Mouse (Mus musculus) thymus, adult 2 months (tissue): ENCODE results near the gene Hnrnph1. TPM values are rescaled to one million over a fixed set of nuclear protein-coding genes. Genes with fewer than 3 reads are reported as not detected.

ENCODE experiments used
- DNase-seq: peaks from one replicate; pipeline ENCODE4 v3.0.0; 2021
- H3K27ac ChIP-seq: fragments of 200-500 bp; 2 replicates; pipeline ENCODE4 v1.5.1; 2012; ENCODE audit warnings: low read length, control low read depth; ENCODE audit not compliant: control insufficient read depth, insufficient read depth
- H3K27me3 ChIP-seq: fragments of 200-500 bp; 2 replicates; pipeline ENCODE4 v1.6.1; 2012; ENCODE audit warnings: mild to moderate bottlenecking, low read length, moderate library complexity, mixed read lengths; ENCODE audit not compliant: control insufficient read depth, insufficient read depth
- H3K36me3 ChIP-seq: fragments of 200-500 bp; 2 replicates; pipeline ENCODE4 v1.6.1; 2012; ENCODE audit warnings: mild to moderate bottlenecking, low read length, moderate library complexity; ENCODE audit not compliant: control insufficient read depth, insufficient read depth
- H3K4me1 ChIP-seq: fragments of 200-500 bp; replicated peaks from 2 replicates; pipeline ENCODE4 v1.6.1; 2012; ENCODE audit warnings: low read length; ENCODE audit not compliant: control insufficient read depth, insufficient read depth
- H3K4me3 ChIP-seq: fragments of 200-500 bp; 2 replicates; pipeline ENCODE4 v1.5.1; 2012; ENCODE audit warnings: mild to moderate bottlenecking, low read length, control low read depth, moderate library complexity; ENCODE audit not compliant: control insufficient read depth, insufficient read depth
- CTCF ChIP-seq: fragments of 200-500 bp; IDR thresholded peaks from 2 replicates; pipeline ENCODE4 v1.5.1; 2012; ENCODE audit warnings: mild to moderate bottlenecking, control low read depth, low read length, moderate library complexity, borderline replicate concordance; ENCODE audit not compliant: control insufficient read depth, poor library complexity, insufficient read depth; ENCODE audit errors: extremely low read depth
- POLR2A ChIP-seq: fragments of 200-500 bp; IDR thresholded peaks from 2 replicates; pipeline ENCODE4 v1.6.1; 2012; ENCODE audit warnings: mild to moderate bottlenecking, low read length, control low read depth, moderate library complexity; ENCODE audit not compliant: control insufficient read depth, poor library complexity, insufficient read depth; ENCODE audit errors: extremely low read depth
- WGBS: fragments of 180-500 bp; shearing (Covaris S2); methylation state at CpG from one replicate; pipeline ENCODE4 v1.1.7; 2018; 5-methylcytosine and 5-hydroxymethylcytosine counted together
- polyA plus RNA-seq: library from polyadenylated mRNA; depleted of rRNA; stranded (reverse); fragments of >200 nt; gene quantifications from 2 replicates; pipeline ENCODE4 v1.2.3, GENCODE M21; 2012; rRNA removed

The Hnrnph1 gene
- polyA plus RNA-seq = 147 and 164 TPM in 2 replicates

- Histone ChIP-seq H3K4me3 (peak within 1 kb of the TSS; percentile 90), H3K27me3 (no peaks in the 10 kb centered on the region), H3K27ac (peak within 1 kb of the TSS; percentile 96), H3K4me1 (peaks cover 4% of the 10 kb centered on the region), H3K36me3 (peaks cover 23% of the 10 kb centered on the region)
- TF ChIP-seq CTCF (peak; percentile 43; the same call in 1 of the 2 replicates), POLR2A (peak; percentile 95)
- DNase-seq = peak; percentile 99
- under 1% methylated on average over 76 of the region's 76 CpGs for WGBS
These were observed at the start of gene Hnrnph1 for GRCm38 (mm10) chr11:50376911-50377891. Gene Hnrnph1, plus strand, starts transcription at chr11:50376990.

- H3K4me3 ChIP-seq = no peak overlapping the region
- no peak for DNase-seq
- H3K4me1 ChIP-seq = no peaks in the 10 kb centered on the region
- H3K27me3 ChIP-seq = no peaks in the 10 kb centered on the region
- no peaks in the 10 kb centered on the region for H3K36me3 ChIP-seq
- TF ChIP-seq CTCF = no peak
- no peak for TF ChIP-seq POLR2A
- 55% methylated on average over 3 of the region's 3 CpGs for WGBS
- no peak overlapping the region for H3K27ac ChIP-seq
These were observed 48.6 kb upstream of the Hnrnph1 start for GRCm38 (mm10) chr11:50328075-50328625.

DNA sequence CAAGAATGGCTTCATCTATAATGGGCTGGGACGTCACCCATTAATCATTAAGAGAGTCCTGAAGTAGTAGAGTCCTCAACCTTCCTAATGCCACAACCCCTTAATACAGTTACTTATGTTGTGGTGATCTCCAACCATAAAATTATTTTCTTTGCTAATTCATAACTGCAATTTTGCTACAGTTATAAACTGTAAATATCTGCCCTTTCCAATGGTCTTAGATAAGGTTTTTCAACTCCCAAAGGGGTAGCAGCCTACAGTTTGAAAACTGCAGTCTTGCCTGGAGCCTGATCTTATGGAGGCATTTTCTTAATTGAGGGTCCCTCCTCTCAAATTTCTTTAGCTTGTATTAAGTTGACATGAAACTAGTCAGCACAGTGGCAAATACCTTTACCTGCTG lies 47.4 kb upstream of the Hnrnph1 start:
- H3K27me3 ChIP-seq = no peaks in the 10 kb centered on the region
- DNase-seq = no peak
- 100% methylated on average over 1 of the region's 1 CpGs for WGBS
- H3K36me3 ChIP-seq = no peaks in the 10 kb centered on the region
- H3K4me3 ChIP-seq = no peak overlapping the region
- TF ChIP-seq CTCF (no peak), POLR2A (no peak)
- H3K27ac ChIP-seq = no peak overlapping the region
- H3K4me1 ChIP-seq = no peaks in the 10 kb centered on the region

DNA sequence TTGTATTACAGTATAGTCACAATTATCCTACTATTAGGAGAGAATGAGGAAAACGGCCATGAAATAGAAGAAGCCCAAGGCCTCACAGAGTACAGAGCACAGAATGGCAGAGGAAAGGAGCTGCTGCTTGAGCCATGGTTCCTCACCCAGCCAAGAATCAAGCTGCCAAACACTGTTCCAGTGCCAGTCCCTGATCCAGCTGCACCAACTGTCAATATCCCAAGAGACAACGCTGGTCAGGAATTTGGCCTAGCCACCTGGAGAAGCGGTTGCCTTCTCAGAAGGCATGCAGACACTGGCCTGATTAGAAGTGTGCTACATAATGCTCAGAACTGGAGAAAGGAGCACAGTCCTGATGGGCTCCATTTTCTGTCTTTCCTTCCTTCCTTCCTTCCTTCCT lies 43.6 kb upstream of the Hnrnph1 start:
- TF ChIP-seq POLR2A (no peak), CTCF (no peak)

DNA sequence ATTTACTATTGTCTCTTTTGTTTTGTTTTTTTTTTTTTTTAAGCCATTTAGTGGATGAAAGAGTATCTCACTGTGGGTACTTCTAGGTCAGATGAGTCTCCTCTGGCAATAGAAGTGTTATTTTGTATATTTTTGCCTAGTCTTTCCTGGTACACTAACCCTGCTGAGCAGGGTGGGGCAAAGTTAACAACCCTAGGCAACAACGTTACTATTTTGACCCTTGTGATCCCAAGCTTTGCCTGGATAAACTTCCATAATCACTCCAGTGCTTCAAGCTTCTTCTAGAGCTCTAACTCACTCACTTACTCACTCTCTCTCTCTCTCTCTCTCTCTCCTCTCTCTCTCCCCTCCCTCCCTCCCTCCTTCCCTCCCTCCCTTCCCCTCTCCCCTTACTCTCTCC lies 40.7 kb upstream of the Hnrnph1 start:
- Histone ChIP-seq H3K36me3 (no peaks in the 10 kb centered on the region), H3K27ac (no peak overlapping the region), H3K4me1 (no peaks in the 10 kb centered on the region), H3K27me3 (no peaks in the 10 kb centered on the region), H3K4me3 (no peak overlapping the region)
- no peak for DNase-seq
- TF ChIP-seq POLR2A = no peak
- no peak for TF ChIP-seq CTCF
- WGBS = 92% methylated on average over 1 of the region's 1 CpGs

More for the DNA sequence above, 43.6 kb upstream of the Hnrnph1 start:
- no peak overlapping the region for H3K27ac ChIP-seq
- no peak for DNase-seq
- 97% methylated on average over 3 of the region's 3 CpGs for WGBS
- H3K27me3 ChIP-seq = no peaks in the 10 kb centered on the region
- H3K4me1 ChIP-seq = no peaks in the 10 kb centered on the region
- no peak overlapping the region for H3K4me3 ChIP-seq
- no peaks in the 10 kb centered on the region for H3K36me3 ChIP-seq

DNA sequence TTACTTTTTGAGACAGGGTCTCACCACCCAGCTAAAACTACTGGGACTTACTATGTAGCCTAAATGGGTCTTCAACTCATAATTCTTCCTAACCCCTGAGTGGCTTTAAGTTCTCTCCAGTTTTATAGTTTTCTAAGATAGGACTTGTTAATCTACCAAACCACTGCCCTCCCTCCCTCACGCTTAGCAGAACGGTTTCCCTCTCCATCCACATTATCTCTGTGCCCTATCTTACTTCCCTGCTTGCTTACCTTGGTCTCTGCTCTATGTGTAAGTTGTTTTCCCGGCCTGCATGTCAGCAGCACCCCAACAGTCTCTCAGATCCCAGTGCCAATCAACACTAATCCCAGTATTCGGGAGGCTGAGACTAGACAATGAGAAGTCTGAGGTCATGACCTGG lies 39.9 kb upstream of the Hnrnph1 start:
- TF ChIP-seq CTCF = no peak
- no peak for TF ChIP-seq POLR2A
- no peaks in the 10 kb centered on the region for H3K27me3 ChIP-seq
- no peak overlapping the region for H3K4me3 ChIP-seq
- DNase-seq = no peak
- no peaks in the 10 kb centered on the region for H3K36me3 ChIP-seq
- no peaks in the 10 kb centered on the region for H3K4me1 ChIP-seq
- 88% methylated on average over 4 of the region's 4 CpGs for WGBS
- H3K27ac ChIP-seq = no peak overlapping the region
